Mouse (Mus musculus) fat pad, adult 2 months (tissue): ENCODE results near the gene Wdfy3.
"Not testable (repeated sequence)": the region's sequence is repeated elsewhere in the genome, so short reads cannot be mapped to it uniquely, and the experiment has no call there.

ENCODE experiments used
- DNase-seq: peaks from one replicate; pipeline ENCODE4 v3.0.0-alpha.2; 2011; ENCODE audit warnings: low read depth, low spot score; ENCODE audit errors: extremely low read depth

Gene Wdfy3

DNA sequence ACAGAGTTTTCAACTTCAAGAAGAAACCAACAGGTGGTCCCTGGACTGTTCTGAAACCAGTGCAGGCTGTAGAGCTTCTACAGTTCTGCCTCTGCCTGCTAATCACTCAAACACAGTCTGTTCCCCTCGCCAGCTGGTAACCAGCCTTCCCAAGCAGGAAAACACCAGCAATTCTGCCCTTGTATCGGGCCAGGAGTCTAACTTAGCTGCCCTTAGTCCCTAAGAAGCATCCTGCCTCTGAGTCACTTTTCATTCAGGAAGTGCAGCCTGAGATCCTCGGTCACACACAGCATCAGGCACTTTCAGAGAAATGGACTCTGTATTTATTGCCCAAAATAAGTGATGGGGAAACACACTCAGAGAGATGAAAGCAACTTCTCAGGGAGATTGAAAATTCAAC, 66.3 kb downstream of the Wdfy3 start:
- no peak for DNase-seq

DNA sequence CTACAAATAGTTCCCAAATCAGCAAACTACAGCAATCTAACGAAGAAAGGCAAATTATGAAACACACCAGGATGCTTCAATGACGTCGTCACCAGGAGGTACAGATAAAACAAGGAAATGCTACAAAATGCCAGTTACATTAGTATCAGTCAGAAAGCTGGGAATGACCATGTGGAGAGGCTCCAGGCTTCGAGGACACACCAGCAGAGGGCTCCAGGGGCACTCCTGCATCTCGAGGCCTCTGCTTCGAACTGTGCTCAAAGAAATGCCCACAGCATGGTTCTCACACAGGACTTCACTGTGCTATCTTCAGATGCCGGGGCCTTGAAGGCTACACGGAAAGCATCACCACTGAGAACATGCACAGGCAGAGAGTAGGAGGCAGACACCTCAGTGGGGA, 68.7 kb downstream of the Wdfy3 start:
- DNase-seq = no peak

DNA sequence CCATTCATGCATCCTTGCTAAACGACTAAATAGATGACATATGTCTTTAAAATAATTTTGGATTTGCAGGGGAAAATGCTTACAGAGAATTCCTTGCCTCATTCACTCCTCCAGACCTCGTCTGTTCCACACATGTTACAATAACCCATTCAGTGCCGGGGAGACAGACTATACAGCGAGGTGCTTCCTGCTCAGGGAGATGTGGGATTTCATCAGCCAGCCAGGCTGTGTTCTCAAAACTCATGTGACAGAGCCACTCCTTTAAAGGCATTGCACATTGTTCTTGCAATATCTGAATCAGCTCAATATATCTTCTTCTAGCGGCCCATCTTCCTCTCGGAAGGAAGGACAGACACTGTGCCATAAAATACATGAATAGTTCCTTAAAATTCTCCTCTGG, 70.8 kb downstream of the Wdfy3 start:
- no peak for DNase-seq

DNA sequence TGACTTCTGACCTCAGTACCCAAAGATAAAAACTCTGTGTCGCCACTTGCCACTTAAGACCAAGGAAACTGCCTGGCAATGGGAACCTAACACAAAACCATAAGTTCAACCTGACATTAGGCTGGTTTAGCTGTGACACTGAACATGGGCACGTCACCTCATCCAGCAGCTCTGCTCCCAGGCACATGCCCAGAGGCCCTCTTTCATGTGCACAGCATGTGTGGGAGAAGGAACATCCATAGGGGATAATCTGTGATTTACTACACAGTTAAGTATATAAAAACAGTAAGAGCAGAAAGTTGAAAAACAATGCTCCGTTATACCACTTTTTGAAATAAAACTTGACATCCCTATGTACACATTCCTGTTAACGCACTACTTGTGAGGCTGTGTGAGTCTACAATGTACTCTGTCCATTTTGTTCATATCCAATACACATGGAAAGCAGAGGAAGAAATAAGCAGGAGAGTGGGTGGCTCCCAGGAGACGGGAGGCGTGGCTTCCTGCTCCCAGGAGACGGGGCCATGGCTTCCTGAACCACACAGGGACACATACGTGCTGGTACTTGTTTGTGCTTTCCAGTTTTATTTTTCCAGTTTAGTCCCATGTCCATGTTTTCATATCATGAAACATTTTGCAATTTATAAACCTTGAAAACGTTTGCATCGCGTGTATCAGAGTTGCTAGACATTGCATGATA, 73.5 kb downstream of the Wdfy3 start:
- no peak for DNase-seq

DNA sequence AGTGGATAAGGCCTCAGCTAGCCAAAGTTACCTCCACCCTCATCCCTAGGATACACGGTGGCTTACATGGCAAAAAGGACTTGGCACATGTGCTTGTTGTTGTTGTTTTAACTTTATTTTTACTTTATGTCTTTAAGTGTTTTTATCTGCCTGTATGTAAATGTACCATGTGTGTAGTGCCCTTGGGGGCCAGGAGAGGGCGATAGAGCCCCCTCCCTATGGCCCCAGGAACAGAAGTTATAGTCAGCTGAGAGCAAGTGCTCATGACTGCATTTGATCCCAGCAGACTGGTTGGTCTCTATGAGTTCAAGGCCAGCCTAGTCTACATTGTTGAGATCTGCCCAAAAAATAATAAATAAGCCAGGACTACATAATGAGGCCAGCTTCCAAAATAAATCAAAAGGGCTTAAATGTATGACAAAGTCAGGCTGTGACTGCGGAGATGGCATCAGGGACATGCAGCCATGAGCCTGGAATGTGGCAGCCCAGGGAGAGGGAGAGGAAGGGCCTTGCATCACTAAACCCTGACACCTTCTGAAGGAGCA, 74.2 kb downstream of the Wdfy3 start:
- DNase-seq = no peak

DNA sequence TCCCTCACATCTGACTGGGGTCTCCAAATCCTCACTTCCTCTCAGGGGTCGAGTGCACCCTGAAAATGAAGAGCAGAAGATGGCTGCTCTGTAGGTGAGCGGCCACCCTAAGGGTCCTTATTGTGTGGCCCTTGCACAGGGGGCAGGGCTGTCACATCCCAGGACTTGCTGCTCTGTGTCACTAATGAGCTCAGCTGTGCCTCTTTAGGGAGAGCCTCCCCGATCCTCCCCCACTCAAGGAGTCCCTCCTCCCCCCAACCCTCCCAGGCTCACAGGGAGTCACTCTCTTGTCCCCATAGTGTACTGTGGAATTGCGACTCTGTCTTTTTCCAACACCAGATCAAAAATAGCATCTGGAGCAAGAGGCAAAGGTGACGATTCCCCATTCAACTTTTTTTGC, 75.7 kb downstream of the Wdfy3 start:
- no peak for DNase-seq

DNA sequence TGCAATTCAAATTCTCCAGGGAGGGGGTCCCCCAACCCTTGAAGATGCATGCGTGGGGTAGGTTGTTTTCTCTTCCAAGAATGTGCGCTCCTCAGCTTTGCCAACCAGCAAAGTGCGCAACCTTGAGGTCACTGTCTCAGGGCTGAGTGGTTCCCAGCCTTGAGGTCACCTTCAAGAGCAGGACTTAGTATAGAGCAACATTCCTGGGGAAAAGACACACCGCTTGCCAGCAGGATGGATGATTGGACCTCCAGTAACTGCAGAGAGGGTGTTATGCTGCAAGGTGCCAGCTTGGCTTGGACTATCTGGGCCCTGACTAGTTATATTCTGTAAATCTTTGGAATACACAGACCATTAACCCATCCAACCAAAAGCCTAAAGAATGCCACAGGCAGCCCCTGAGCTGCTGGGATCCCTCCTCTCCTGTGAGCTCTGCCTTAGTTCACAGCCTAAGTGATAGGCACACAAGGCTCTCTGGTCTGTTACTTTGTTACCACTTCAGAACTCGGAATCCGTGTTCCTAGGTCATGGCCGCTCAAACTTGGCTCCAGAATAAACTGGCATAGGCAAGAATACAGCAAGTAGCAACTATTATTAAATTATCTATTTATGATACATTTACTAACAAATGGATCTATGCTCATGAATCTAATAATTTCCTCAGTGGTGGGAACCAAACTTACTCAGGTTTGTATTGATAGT, 76.6 kb downstream of the Wdfy3 start:
- DNase-seq = no peak

DNA sequence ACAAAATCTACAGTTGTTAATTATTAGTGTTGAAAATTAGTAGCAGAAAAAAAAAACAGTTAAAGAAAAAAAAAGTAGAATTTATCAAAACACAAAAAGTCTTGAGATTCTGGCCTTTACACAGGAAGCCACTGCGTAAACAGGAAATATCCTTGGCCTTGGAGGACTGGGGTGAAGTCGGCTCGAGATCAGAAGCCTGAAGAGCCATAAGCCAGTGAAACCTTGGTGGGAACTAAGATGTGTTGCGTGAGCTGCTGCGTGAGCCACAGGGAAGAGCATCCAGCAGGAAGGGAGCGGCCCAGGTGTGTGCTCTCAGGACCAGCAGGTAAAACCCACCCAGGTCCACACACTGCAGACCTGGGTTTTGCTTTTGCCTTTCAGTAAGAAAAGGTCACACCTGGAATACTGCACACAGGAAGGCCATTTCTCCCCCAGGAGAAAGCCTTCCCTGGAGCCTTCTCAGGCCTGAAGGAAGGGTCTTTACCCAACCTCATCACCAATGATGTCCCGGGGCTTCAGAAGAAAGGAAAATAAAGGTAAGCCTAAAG, 79.3 kb downstream of the Wdfy3 start:
- DNase-seq = no peak

DNA sequence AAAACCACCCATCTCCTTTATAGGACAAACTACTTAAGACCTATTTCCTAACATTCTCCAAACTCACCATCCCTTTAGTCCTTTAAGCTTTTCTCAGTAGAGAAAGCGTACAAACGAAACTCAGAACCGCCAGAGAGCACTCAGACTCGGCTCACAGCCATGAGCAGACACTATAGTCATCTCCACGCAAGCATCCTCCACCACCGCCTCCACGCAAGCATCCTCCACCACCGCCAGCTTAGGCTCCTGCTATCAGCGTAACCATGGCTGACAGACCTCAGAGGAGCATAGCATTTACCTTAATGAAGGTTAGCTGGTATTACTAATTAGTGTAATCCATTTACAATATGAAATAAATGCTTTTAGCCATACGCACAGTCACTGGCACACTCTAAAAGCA, 81.2 kb downstream of the Wdfy3 start:
- no peak for DNase-seq

DNA sequence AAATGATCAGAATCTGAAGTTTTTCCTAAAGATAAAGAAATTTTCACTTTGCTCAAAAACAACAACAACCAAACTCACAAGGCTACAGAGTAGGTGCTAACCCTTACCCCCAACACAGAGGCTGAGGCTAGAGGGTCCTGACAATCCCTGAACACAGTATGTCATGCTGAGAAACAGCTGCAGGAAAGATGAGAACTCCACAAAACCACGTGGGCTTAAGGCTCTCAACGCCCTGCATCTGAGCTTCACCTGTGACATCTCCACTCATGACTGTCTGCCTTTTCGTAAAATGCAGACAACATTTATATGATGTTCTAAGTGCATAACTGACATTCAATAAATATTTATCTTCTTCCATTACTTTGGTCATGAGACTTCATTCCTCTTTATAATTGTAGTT, 83.0 kb downstream of the Wdfy3 start:
- DNase-seq = no peak

DNA sequence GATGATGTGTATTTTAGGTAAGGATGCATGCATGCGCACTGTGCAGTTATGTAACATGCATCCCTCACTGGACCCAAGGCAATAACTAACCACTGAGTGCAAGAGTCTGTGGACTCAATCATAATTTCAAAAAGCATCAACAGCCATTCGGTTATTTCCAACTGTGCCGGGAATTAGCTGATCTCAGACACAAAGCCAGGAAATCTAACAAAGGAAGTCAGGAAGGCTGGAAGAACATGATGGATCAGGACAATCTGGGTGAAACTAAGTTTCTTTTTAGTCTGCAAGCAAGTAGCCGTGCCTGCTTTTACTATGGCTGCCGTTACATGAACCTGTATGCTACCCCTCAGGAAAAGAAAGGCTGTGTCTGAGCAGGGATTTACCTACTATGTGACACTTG, 87.5 kb downstream of the Wdfy3 start:
- no peak for DNase-seq

DNA sequence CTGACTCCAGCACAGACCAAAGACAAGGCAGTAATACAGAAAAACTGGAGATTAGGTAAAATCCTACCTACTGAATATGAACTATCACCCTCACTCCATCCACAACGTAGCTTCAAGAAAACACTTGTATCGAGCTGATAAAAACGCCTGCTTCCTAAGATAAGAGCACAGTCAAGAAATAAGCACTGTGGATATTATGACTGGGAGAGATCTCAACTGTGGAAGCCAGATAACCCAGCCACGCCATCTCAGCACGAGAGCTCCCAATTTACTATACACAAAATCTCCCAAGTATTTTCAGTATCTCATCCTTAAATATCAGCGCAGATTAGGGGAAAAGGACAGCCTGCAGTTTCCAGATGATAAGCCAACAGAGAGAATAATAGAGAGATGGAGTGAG, 90.1 kb downstream of the Wdfy3 start:
- DNase-seq = no peak

DNA sequence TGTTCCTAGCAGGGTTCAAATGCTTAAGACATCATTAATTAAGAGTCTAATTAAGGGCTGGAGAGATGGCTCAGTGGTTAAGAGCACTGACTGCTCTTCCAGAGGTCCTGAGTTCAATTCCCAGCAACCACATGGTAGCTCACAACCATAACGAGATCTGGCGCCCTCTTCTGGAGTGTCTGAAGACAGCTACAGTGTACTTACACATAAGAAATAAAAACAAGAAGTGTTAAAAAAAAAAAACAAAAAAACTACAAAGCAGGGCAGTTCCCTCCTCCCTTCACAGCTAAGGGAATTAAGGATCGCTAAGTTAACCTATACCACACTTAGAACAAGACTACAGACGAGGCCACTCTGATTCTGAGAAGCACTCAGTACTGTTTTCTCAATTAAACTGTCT, 97.1 kb downstream of the Wdfy3 start:
- not testable (repeated sequence) for DNase-seq

DNA sequence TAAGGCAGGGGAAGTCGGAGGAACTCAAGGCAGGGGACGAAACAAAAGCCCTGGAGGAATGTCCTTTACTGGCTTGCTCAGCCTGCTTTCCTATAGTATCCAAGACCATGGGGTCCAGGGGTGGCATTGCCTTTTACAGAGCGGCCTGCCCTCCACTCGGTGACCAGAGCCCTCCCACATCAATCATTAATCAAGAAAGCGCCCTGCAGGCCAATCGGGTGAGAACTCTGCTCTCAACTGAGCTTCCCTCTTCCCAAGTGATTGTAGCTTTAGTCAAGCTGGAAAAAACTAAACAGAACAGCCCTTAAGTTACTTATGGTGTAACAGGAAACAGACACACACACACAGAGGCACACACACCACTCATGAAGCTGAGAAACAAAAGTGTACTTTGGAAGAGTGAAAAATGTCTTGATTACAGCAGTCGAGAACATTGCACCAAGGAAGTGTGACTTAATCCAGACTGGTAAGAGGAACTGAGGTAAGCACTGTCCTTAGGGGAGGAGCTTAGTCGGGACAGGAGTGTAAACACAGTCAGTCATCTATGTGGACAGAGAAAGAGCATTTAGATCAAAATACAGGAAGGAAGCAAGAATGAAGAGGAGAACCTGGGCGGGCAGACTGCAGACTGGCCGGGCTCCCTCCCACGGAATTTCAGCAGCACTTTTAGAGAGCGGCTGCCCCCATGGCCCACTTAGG, 101.4 kb downstream of the Wdfy3 start:
- no peak for DNase-seq

DNA sequence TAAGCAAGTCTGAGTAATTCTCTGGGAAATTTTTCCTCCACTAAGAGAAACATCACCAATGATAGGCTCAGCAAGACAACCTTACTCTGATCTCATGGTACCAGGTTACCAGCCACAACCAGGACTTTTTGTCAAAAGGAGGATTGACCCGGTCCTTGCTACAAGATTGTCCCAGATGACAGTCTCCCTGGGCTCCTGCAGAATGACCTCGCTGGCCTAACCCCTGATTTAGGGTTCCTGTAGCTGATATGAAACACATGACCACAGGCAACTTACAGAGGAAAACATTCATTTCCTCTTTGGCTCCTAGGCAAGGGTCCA, 101.9 kb downstream of the Wdfy3 start:
- no peak for DNase-seq

DNA sequence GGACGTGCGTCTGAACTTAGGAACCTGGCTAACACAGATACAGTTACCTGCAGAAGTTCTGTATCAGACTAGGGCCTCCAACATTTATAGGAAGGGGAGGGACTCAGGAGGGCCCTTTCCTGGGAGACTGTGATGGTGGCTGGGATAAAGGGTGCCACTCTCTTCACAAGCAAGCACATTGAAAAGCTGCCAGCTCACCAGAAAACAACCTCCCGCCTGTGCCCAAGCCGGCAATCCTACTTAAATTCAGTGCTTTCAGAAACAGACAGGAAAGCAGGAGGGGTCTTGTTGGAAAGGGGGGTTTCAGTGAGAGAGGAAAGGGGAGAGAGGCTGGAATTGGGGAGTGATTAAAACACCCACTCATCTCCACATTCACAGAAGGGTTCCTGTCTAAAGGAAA, 106.9 kb downstream of the Wdfy3 start:
- no peak for DNase-seq

DNA sequence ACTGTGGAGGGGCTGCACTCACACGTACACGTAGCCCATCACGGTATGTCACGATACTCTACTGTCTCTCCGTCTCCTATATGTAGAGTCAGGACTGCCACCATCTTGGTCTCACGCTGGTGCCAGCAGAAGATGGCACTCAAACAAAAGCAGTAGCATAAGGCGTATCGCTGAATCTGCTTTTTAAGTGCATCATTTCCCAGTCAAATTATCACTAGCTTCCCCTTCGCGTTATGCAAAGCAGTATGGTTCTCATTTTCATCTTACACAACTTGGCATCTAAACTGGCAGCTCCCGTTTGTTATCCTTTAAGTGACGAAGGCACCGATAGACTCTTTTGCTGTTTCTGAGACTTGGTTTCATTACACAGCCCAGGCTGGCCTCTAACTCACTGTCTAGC, 110.4 kb downstream of the Wdfy3 start:
- no peak for DNase-seq

DNA sequence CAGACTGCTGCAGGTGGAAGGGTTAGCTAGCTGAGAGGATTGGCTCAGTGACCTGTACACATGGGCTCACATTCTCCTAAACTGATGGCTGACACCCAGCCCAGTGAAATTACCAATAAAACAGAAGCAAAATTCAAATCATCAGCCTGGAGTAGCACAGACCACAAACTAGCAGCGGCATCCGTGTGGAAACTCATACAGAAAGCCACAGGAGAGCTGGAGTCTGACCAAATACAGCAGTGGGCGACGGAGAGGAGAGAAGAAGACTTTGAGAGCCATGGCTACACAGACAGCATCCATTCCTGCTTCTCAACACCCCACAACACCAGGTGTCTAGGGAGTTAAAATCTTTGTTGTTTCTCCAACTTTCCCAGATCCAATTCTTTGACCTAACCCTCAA, 110.8 kb downstream of the Wdfy3 start:
- DNase-seq = no peak

DNA sequence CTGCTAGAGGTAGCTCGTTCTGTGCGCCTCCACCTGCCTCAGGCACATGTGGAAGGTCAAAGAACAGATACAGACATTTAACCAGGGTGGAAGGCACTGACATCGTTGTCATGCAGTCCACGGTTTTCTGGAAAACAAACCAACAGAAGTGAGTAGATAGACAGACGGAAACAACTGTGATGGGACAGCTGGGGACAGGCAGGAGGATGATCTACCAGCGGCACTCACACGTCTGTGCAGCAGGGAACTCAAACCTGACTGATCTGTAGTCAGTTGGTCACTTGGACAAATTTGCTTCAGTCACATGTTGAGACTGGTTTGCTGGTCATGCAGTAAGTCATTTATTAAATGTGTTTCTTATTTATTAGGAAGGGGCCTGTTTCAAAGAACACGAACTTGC, 112.3 kb downstream of the Wdfy3 start:
- DNase-seq = no peak

DNA sequence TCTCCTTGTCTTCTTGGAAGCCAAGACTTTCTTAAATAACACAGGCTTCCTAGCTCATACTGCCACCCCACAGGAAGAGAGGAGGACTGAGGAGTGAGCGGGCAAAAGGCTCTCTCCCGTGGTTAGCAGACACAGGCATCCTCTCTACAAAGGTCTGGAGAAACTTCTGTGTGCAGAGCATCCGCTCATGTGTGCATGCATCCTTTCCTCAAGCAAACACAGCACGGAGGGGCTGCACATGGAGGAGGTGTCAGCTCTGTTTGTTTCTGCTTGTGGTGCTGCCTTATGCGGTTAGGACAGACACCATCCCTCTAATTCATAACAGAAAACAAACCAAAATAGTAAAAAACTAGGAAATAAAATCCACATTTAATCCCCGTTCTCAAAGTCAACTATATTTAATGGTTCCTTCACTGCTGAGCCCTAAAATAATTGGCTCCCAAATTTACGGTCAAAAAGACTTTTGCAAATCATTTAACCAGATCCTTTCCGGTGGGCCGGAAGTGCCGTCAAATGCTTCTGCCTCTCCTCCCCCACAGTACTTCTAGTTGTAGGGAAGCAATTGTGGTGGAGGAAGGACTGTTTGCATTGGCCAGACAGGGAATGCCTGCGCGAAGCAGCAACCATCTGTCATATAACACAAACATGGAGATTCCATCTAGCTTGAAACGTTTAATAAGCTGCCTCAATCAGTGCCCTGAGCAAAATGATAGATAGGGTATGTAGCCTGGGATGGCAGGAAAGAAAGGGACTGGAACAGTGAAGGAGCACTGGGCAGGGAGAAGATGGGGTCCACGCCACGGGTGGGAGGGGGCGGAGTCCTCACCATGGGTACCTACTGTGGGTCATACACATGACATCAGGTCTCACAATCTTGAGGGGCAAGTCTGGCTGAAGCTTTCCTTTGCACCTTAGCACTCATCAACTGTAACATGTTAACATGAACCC, 115.1 kb downstream of the Wdfy3 start:
- no peak for DNase-seq

DNA sequence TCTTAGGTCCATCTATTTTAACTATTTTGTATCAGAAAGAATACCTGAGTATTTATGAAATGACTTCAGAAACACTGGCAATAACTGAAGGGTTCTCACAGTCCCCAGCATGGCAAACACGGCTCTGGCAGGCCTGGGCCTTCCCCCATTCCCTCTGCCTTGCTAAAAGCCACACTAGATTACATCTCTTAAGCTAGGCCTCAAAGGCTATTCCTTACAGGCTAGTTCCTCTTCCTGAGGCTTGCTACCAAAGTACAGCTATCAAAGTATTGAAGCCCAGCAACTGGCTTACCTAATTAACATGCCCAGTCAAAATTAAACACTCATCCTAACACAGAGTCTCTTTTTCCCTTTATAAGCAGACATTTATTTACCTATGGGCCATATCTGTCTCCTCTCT, 117.8 kb downstream of the Wdfy3 start:
- no peak for DNase-seq
